Mouse (Mus musculus) heart, embryonic 16.5 days (tissue): Measurements from ENCODE around the gene Olfr373. TPM values are rescaled to one million over a fixed set of nuclear protein-coding genes. Genes with fewer than 3 reads are reported as not detected.

ENCODE experiments used
- ATAC-seq: fragments of 200-750 bp; cut with Nextera tagmentation; replicated peaks from 2 replicates; pipeline ENCODE4 v1.8.0; 2017; ENCODE audit warnings: moderate number of reproducible peaks; ENCODE audit not compliant: insufficient read depth, low FRiP score; ENCODE audit errors: extremely low read depth
- H3K27ac ChIP-seq: fragments of 300-500 bp; sonication (generic); 2 replicates; pipeline ENCODE4 v1.5.1; 2014; ENCODE audit warnings: mild to moderate bottlenecking, low read length, control low read depth, moderate library complexity
- H3K27me3 ChIP-seq: fragments of 300-500 bp; sonication (generic); 2 replicates; pipeline ENCODE4 v1.6.1; 2014; ENCODE audit warnings: low read length, mixed read lengths; ENCODE audit not compliant: control insufficient read depth, insufficient read depth
- H3K36me3 ChIP-seq: fragments of 300-500 bp; sonication (generic); 2 replicates; pipeline ENCODE4 v1.6.1; 2014; ENCODE audit not compliant: control insufficient read depth, insufficient read depth
- H3K4me1 ChIP-seq: fragments of 300-500 bp; sonication (generic); 2 replicates; pipeline ENCODE4 v1.6.1; 2014; ENCODE audit warnings: low read length, mixed read lengths; ENCODE audit not compliant: control insufficient read depth, insufficient read depth
- H3K4me2 ChIP-seq: fragments of 300-500 bp; sonication (generic); 2 replicates; pipeline ENCODE4 v1.6.1; 2014; ENCODE audit warnings: low read depth, mild to moderate bottlenecking, control low read depth, low read length
- H3K4me3 ChIP-seq: fragments of 300-500 bp; sonication (generic); 2 replicates; pipeline ENCODE4 v1.5.1; 2014; ENCODE audit warnings: mild to moderate bottlenecking, control low read depth, low read length
- H3K9ac ChIP-seq: fragments of 300-500 bp; sonication (generic); 2 replicates; pipeline ENCODE4 v1.6.1; 2014; ENCODE audit warnings: low read length, control low read depth
- H3K9me3 ChIP-seq: fragments of 300-500 bp; sonication (generic); replicated peaks from 2 replicates; pipeline ENCODE4 v1.6.1; 2016; ENCODE audit warnings: low read length; ENCODE audit not compliant: control insufficient read depth
- WGBS: fragments of 180-500 bp; shearing (Covaris S2); extraction: QIAGEN DNeasy Blood & Tissue Kit; methylation state at CpG from one replicate; pipeline ENCODE4 v1.1.7; 2014; 5-methylcytosine and 5-hydroxymethylcytosine counted together
- polyA plus RNA-seq: library from polyadenylated mRNA; unstranded; fragments of >200 nt; fragmentation: Nextera tagmentation; extraction: Ambion mirVana; gene quantifications from 2 replicates; pipeline ENCODE4 v1.2.1, GENCODE M21; 2015

Gene Olfr373
- polyA plus RNA-seq, 1 experiment from 2014 or later = not detected

- H3K4me1 ChIP-seq = peaks cover 18% of the 10 kb centered on the region
- WGBS = 64% methylated on average over 1 of the region's 1 CpGs
- no peaks in the 10 kb centered on the region for H3K27me3 ChIP-seq
- H3K9ac ChIP-seq = no peak overlapping the region
- no peak for ATAC-seq
- no peak overlapping the region for H3K4me3 ChIP-seq
- no peak overlapping the region for H3K27ac ChIP-seq
- H3K4me2 ChIP-seq = no peak overlapping the region
- H3K9me3 ChIP-seq = no peaks in the 10 kb centered on the region
- peaks cover 83% of the 10 kb centered on the region for H3K36me3 ChIP-seq
Measured at GRCm38 (mm10) chr8:72149056-72149455, 66.1 kb downstream of the Olfr373 start.

- ATAC-seq = no peak
- no peak overlapping the region for H3K4me3 ChIP-seq
- 73% methylated on average over 3 of the region's 3 CpGs for WGBS
Measured at GRCm38 (mm10) chr8:72151418-72152078, 68.6 kb downstream of the Olfr373 start.

More at GRCm38 (mm10) chr8:72151418-72152078, 68.6 kb downstream of the Olfr373 start:
- H3K4me1 ChIP-seq = peaks cover 7% of the 10 kb centered on the region
- peak overlapping the region; percentile 18; the same call in 1 of the 2 replicates for H3K27ac ChIP-seq
- H3K36me3 ChIP-seq = peaks cover 61% of the 10 kb centered on the region
- H3K9me3 ChIP-seq = no peaks in the 10 kb centered on the region
- H3K9ac ChIP-seq = no peak overlapping the region
- H3K27me3 ChIP-seq = no peaks in the 10 kb centered on the region
- H3K4me2 ChIP-seq = no peak overlapping the region

Other genes with a start within 250 kb of the Olfr373 start
- 4.5 and 6.1 TPM in 2 replicates for gene Zfp709, start 201.2 kb upstream of the Olfr373 start, polyA plus RNA-seq
- 2.8 and 2.9 TPM in 2 replicates for gene Zfp882, start 174.6 kb upstream of the Olfr373 start, polyA plus RNA-seq
- 26.4 and 26.9 TPM in 2 replicates for gene Zfp617, start 174.5 kb upstream of the Olfr373 start, polyA plus RNA-seq
- gene Zfp961, start 132.1 kb upstream of the Olfr373 start, polyA plus RNA-seq = 10.6 and 12.5 TPM in 2 replicates
- gene Cyp4f18, start 73.6 kb upstream of the Olfr373 start, polyA plus RNA-seq = 0.74 and 1.8 TPM in 2 replicates
- not detected in 2 replicates for gene Olfr372, start 42.0 kb upstream of the Olfr373 start, polyA plus RNA-seq
- gene Olfr374, start 23.9 kb downstream of the Olfr373 start, polyA plus RNA-seq = 0.04 TPM in 1 of 2 replicates, not detected in the other
- gene Tpm4, start 51.8 kb downstream of the Olfr373 start, polyA plus RNA-seq = 351 and 381 TPM in 2 replicates
- gene Rab8a, start 78.0 kb downstream of the Olfr373 start, polyA plus RNA-seq = 77.4 and 101 TPM in 2 replicates
- gene Hsh2d, start 106.5 kb downstream of the Olfr373 start, polyA plus RNA-seq = 0.55 and 1.1 TPM in 2 replicates
- not detected in 2 replicates for gene Cib3, start 129.7 kb downstream of the Olfr373 start, polyA plus RNA-seq
- gene Gm11034, start 130.5 kb downstream of the Olfr373 start, polyA plus RNA-seq = not detected in 2 replicates
- 44.1 and 46.6 TPM in 2 replicates for gene Fam32a, start 136.6 kb downstream of the Olfr373 start, polyA plus RNA-seq
- gene Ap1m1, start 156.8 kb downstream of the Olfr373 start, polyA plus RNA-seq = 120 and 121 TPM in 2 replicates
- gene Gm10282, start 222.1 kb downstream of the Olfr373 start, polyA plus RNA-seq = 15.0 and 30.4 TPM in 2 replicates
- 14.8 and 15.3 TPM in 2 replicates for gene Klf2, start 235.9 kb downstream of the Olfr373 start, polyA plus RNA-seq